Mouse (Mus musculus): Measurements from ENCODE around the gene C4b.
"Not testable (repeated sequence)": the region's sequence is repeated elsewhere in the genome, so short reads cannot be mapped to it uniquely, and the experiment has no call there.

C4b gene

GRCm38 (mm10) chr17:34706476-34706875, 37.2 kb downstream of the C4b start:
- not testable (repeated sequence) for DNase-seq (ENCODE audit: low read depth, low spot score)

- no peak for DNase-seq (ENCODE audit: low read depth, low spot score)
Observed at GRCm38 (mm10) chr17:34700671-34701071, 43.0 kb downstream of the C4b start.

DNA sequence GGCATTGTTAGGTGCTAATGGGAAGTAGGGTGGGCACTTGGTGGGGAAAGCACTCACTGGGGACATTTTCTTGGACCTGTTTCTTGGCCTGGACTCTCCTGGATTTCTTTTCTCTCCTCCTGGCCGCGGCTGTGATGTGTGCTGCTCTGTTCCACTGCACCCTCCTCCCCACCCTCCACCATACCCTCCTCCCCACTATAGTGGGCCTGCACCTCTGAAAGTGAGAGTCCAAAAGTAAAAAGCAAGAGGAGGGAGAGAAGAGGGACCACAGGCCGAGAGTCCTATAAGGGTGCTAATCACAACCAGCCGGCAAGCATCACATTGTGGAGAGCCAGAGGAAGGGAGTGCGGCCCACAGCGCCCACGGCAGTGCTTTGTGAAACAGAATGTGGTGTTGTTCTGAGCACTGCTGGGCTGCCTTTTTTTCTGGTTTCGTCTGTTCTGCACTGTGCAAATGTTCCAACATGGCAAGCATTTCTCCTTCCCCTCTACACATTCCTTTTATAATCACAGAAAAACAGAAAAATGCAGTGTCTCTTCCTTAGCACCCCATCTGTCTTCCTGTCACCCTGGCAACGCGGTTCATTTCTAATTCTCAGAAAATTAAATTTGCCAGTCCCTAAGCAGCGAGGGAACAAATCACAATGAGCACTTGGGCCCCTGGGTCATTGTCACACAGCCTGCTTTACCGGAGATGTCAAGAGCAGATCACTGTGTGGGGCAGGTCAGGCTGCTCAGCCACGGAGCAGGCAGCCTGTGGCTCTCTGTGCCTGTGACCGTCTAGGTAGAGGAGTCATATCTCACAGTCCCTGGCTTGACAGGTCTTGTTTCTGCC, 43.9 kb downstream of the C4b start:
- DNase-seq (ENCODE audit: low read depth, low spot score): peak; percentile 13

- DNase-seq (ENCODE audit: low read depth, low spot score): no peak
Observed at GRCm38 (mm10) chr17:34692906-34693305, 50.8 kb downstream of the C4b start.

DNA sequence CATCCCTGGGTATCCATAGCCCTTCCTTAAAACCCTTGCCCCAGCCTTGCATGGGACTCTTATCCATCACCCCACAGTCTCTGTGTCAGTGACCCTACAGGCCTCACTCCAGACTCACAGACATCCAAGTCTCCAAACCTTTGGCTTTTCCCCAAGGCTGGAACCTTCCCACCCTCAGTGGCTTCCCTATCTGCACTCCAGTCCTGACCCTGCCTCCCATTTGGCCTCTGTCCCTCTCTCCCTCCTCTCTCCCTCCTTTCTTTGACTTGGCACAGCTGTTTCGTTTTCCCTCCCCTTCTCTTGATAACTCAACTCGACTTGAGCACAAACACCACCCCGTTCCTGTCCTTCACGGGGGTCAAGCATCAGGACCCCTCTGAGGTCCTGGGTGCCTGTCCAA, 53.2 kb downstream of the C4b start:
- no peak for DNase-seq (ENCODE audit: low read depth, low spot score)

GRCm38 (mm10) chr17:34688889-34689288, 54.8 kb downstream of the C4b start:
- no peak for DNase-seq (ENCODE audit: low read depth, low spot score)

DNA sequence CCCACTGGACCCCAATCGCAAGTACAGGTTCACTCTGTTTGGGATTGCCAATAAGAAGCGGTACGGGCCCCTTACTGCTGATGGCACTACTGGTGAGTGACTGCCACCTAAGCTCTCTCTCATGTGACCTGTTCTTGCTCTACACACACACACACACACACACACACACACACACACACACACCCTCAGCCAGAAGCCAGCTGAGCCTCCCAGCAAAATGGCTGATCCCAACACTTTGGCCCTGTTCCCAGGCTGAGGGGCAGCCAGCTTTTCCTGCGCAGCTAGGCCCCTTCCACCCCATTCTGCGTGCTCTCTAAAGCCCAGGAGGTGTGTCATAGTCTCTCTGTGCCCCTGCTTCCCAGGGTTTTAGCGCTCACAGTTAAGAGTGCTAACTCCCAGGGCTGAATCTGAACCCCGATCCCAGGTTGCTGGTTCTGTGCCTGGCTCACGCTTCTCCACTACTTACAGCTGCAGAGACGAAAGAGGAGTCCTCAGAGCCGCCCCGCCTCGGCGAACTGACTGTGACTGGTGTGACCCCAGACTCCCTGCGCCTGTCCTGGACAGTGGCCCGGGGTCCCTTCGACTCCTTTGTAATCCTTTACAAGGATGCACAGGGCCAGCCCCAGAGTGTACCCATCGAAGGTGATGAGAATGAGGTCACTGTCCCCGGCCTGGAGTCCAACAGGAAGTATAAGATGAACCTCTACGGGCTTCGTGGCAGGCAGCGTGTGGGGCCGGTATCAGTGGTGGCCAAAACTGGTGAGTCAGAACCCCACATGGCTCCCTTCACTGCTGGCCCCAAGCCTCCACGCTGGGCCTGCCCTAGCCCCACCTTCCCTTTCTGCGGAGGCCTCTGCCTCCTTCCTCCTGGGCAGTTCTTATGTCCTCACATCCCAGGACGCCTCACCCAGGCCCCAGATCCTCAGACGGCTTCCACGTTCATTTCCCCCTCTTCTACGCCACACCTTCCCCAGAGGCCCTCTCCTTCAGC, 58.3 kb downstream of the C4b start:
- no peak for DNase-seq (ENCODE audit: low read depth, low spot score)

GRCm38 (mm10) chr17:34684253-34684893, 59.3 kb downstream of the C4b start:
- no peak for DNase-seq (ENCODE audit: low read depth, low spot score)

DNA sequence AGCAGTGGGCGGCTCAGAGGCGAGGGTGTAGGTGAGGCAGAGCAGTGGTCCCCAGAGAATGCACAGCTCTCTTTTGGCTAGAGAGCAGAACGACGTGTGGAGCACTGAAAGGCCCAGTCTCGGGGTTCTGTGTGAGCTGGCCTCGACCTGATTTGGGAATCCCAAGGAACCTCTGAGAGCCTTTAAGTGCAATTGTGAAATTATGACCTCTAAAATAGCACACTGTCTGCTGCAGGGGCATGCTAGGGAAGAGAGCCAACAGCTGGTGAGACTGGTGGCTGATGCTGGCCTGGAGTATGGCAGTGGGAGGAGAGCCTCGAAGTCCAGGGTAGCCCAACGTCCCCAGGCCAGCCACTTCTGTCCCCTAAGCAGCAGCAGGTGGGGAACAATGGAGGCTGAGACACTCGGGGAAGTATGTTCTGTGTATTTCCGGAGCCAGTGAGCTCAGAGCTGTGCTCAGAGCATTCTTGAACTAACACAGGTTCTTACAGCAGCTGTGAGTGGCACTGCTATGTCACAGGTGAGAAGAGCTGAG, 59.9 kb downstream of the C4b start:
- DNase-seq (ENCODE audit: low read depth, low spot score): no peak

- DNase-seq (ENCODE audit: low read depth, low spot score): no peak
Observed at GRCm38 (mm10) chr17:34683179-34683578, 60.5 kb downstream of the C4b start.

- no peak for DNase-seq (ENCODE audit: low read depth, low spot score)
Observed at GRCm38 (mm10) chr17:34681881-34682536, 61.7 kb downstream of the C4b start.

GRCm38 (mm10) chr17:34681132-34681571, 62.5 kb downstream of the C4b start:
- no peak for DNase-seq (ENCODE audit: low read depth, low spot score)

GRCm38 (mm10) chr17:34680621-34681020, 63.1 kb downstream of the C4b start:
- DNase-seq (ENCODE audit: low read depth, low spot score): no peak

- DNase-seq (ENCODE audit: low read depth, low spot score): no peak
Observed at GRCm38 (mm10) chr17:34680191-34680590, 63.5 kb downstream of the C4b start.

Data from mesoderm, embryonic 11.5 days (tissue).